Mouse (Mus musculus) bone marrow macrophage, adult 2 months (primary cell): ENCODE measurements at regions not wholly inside any gene's neighbourhood (a gene's known extent, or its start where the extent isn't known, plus 50 kb on each side); places are given as distances from the start of the nearest gene placed in this dataset.

Source experiments
- CTCF ChIP-seq: IDR thresholded peaks from 2 replicates; pipeline ENCODE4 v1.5.1; 2012; ENCODE audit warnings: low read depth, mild to moderate bottlenecking, low read length, moderate library complexity
- POLR2A ChIP-seq: IDR thresholded peaks from 2 replicates; pipeline ENCODE4 v1.6.1; 2012; ENCODE audit warnings: mild to moderate bottlenecking, low read depth, low read length, borderline replicate concordance

GRCm38 (mm10) chr12:106890319-106890718 lies 598.1 kb upstream of the 3110018I06Rik start:
- TF ChIP-seq CTCF = no peak
- no peak for TF ChIP-seq POLR2A
